ENCODE assay signal across 8 mouse cellular contexts in genomic region chr7:137312166-137312932, GRCm38 (mm10). TPM values are rescaled to one million over a fixed set of nuclear protein-coding genes. Genes with fewer than 3 reads are reported as not detected.
DNase-seq lines count a peak whose midpoint lies in the region; ATAC-seq and TF ChIP-seq lines count a peak whose summit lies in the region.

No protein-coding gene starts in this region.

- peaks cover 0 to 9% of the 10 kb centered on the region in 2 experiments; a peak in 2 of 4 replicates for H3K4me1 ChIP-seq in CH12.LX (ENCODE audit: control insufficient read depth in 1 of 2, insufficient read depth in 2 of 2)
- peaks cover 23% of the 10 kb centered on the region for H3K4me1 ChIP-seq in heart, embryonic 16.5 days (ENCODE audit: control insufficient read depth, insufficient read depth, low read length)
- peaks cover 73% of the 10 kb centered on the region for H3K4me1 ChIP-seq in midbrain, embryonic 10.5 days

- H3K36me3 ChIP-seq in CH12.LX (replicated peaks in 1 of 2; ENCODE audit: control insufficient read depth in 1 of 2, insufficient read depth in 1 of 2, low read length in 1 of 2) = no peaks in the 10 kb centered on the region
- H3K36me3 ChIP-seq in heart, embryonic 16.5 days (ENCODE audit: control insufficient read depth, insufficient read depth) = no peaks in the 10 kb centered on the region
- H3K36me3 ChIP-seq in midbrain, embryonic 10.5 days = peaks cover 5% of the 10 kb centered on the region; the same call in 1 of the 2 replicates

- peaks cover 2% of the 10 kb centered on the region for H3K27me3 ChIP-seq in CH12.LX (replicated peaks)
- peaks cover 64% of the 10 kb centered on the region for H3K27me3 ChIP-seq in heart, embryonic 16.5 days (ENCODE audit: control insufficient read depth, insufficient read depth, low read length)
- H3K27me3 ChIP-seq in midbrain, embryonic 10.5 days (ENCODE audit: low read depth, poor library complexity, severe bottlenecking) = peaks cover 99% of the 10 kb centered on the region

- in situ Hi-C loops in CH12.LX (cut with MboI; ENCODE audit: low pct_ligation_motif_present, low pct_unique_long_range_greater_than_20kb, low sequenced_read_pairs) = no loop called here

- no peak for TF ChIP-seq CTCF in CH12.LX (conservative IDR thresholded peaks at IDR 0.05 in 1 of 2, IDR thresholded peaks at IDR 0.05 in 1 of 2; ENCODE audit: low read depth in 2 of 2, low read length in 2 of 2)

- TF ChIP-seq POLR2A in CH12.LX (IDR thresholded peaks at IDR 0.05; ENCODE audit: low read depth, low read length) = no peak

- DNase-seq in CH12.LX (ENCODE audit: extremely low read depth) (no peak), ZHBTc4 (ENCODE audit: low read depth, low spot score) (peak; percentile 40)
- peak; percentile 48 for DNase-seq in midbrain, embryonic 10.5 days (ENCODE audit: low spot score)
- DNase-seq in left cerebral cortex, adult 9 months (ENCODE audit: low spot score in 2 of 2) = no peak
- DNase-seq in urinary bladder, adult 2 months (ENCODE audit: low spot score) = no peak
- no peak for DNase-seq in spleen, adult 12 weeks (ENCODE audit: low spot score)
- DNase-seq in adrenal gland, postnatal 4 days (ENCODE audit: low spot score in 2 of 2) = no peak

- H3K4me2 ChIP-seq in CH12.LX (ENCODE audit: insufficient read depth, low read depth, poor library complexity, severe bottlenecking) = peak overlapping the region; percentile 71
- peak overlapping the region; percentile 95 for H3K4me2 ChIP-seq in heart, embryonic 16.5 days (ENCODE audit: low read depth, low read length)

- ATAC-seq in heart, embryonic 16.5 days (replicated peaks; ENCODE audit: extremely low read depth, insufficient read depth, low FRiP score) = no peak

- TF ChIP-seq EP300 in CH12.LX (IDR thresholded peaks at IDR 0.05; ENCODE audit: low read length) = no peak

- 15% methylated on average over 17 of the region's 17 CpGs for WGBS in heart, embryonic 16.5 days
- WGBS in midbrain, embryonic 10.5 days = under 1% methylated on average over 17 of the region's 17 CpGs

- peak overlapping the region; percentile 34 for H3K9ac ChIP-seq in CH12.LX (ENCODE audit: insufficient read depth, low read depth)
- peak overlapping the region; percentile 77 for H3K9ac ChIP-seq in heart, embryonic 16.5 days (ENCODE audit: low read length)

- dilution Hi-C loops in CH12.LX (cut with MboI; ENCODE audit: extremely low pct_ligation_motif_present, extremely low pct_unique_long_range_greater_than_20kb, low sequenced_read_pairs) = no loop called here

- peaks cover 51% of the 10 kb centered on the region for H3K9me3 ChIP-seq in CH12.LX (replicated peaks; ENCODE audit: low read length)
- no peaks in the 10 kb centered on the region for H3K9me3 ChIP-seq in heart, embryonic 16.5 days (replicated peaks; ENCODE audit: control insufficient read depth, low read length)
- no peaks in the 10 kb centered on the region for H3K9me3 ChIP-seq in midbrain, embryonic 10.5 days (replicated peaks)

- H3K27ac ChIP-seq in CH12.LX (ENCODE audit: insufficient read depth, low read depth) = no peak overlapping the region
- no peak overlapping the region for H3K27ac ChIP-seq in heart, embryonic 16.5 days (ENCODE audit: low read length)
- peak overlapping the region; percentile 86 for H3K27ac ChIP-seq in midbrain, embryonic 10.5 days (replicated peaks)

- TF ChIP-seq RAD21 in CH12.LX (IDR thresholded peaks at IDR 0.05; ENCODE audit: low read depth, low read length) = no peak

- H3K4me3 ChIP-seq in CH12.LX (replicated peaks in 1 of 3; ENCODE audit: low read depth in 2 of 3, low read length in 2 of 3, poor library complexity in 1 of 3) = peak overlapping the region in 2 of 3 experiments; percentile 23 to 73
- H3K4me3 ChIP-seq in heart, embryonic 16.5 days (ENCODE audit: low read length) = peak overlapping the region; percentile 78
- H3K4me3 ChIP-seq in midbrain, embryonic 10.5 days = peak overlapping the region; percentile 71

- H3K79me2 ChIP-seq in CH12.LX (replicated peaks; ENCODE audit: control insufficient read depth, extremely low read depth, insufficient read depth, poor library complexity, severe bottlenecking) = no peaks in the 10 kb centered on the region

TF ChIP-seq in CH12.LX, 34 proteins besides CTCF, POLR2A, EP300 and RAD21:
- TF ChIP-seq TCF12 (IDR thresholded peaks at IDR 0.05; ENCODE audit: low read depth, low read length) (no peak), ZC3H11A (IDR thresholded peaks at IDR 0.05; ENCODE audit: low read depth, low read length) (no peak), MAZ (IDR thresholded peaks at IDR 0.05; ENCODE audit: low read depth, low read length) (no peak), UBTF (IDR thresholded peaks at IDR 0.05; ENCODE audit: low read depth, low read length) (0 out of 2 replicates have a peak, but pooled peaks have one; percentile 29), PAX5 (IDR thresholded peaks at IDR 0.05; ENCODE audit: low read length) (no peak), RCOR1 (conservative IDR thresholded peaks at IDR 0.05; ENCODE audit: low read depth, low read length) (no peak), MXI1 (IDR thresholded peaks at IDR 0.05; ENCODE audit: low read depth, low read length) (no peak)

RNA-seq across cellular contexts. Expression of gene Ebf3, which starts 1.9 kb away (rescaled TPM):
- total RNA-seq in CH12.LX (2012; rRNA removed) (0.38 and 0.89 TPM in 2 replicates), CH12.LX (2014; rRNA removed) (not detected in 2 replicates)
- polyA plus RNA-seq in CH12.LX (2012; ENCODE audit: insufficient read length, low read depth) = 0.10 and 0.11 TPM in 2 replicates
- polyA plus RNA-seq in heart, embryonic 16.5 days (2015; fragmentation: Nextera tagmentation; extraction: Ambion mirVana) = 0.56 and 1.1 TPM in 2 replicates
- polyA plus RNA-seq in midbrain, embryonic 10.5 days (2016; fragmentation: Nextera tagmentation; extraction: Ambion mirVana) = 3.2 and 5.4 TPM in 2 replicates
- 1.1 and 1.2 TPM in 2 replicates for polyA plus RNA-seq in urinary bladder, adult 2 months (2012; rRNA removed)
- total RNA-seq in adrenal gland, postnatal 4 days (2021) = 1 to 10 TPM; 8.7 to 9.7 TPM

Comparison
In these comparisons a context has a peak if more than half of its experiments do, and no peak if none do; other contexts are left out.
1. DNase-seq: peak in ZHBTc4 (single experiment) and midbrain, embryonic 10.5 days (single experiment); none in CH12.LX (single experiment), left cerebral cortex, adult 9 months (0 of 2), urinary bladder, adult 2 months (single experiment), spleen, adult 12 weeks (single experiment) and adrenal gland, postnatal 4 days (0 of 2).
2. Peak in every context shown above with its lines, with median percentiles within 50 percentile points of each other: H3K4me3 ChIP-seq.